Mouse (Mus musculus) hindbrain, embryonic 11.5 days (tissue): ENCODE measurements around the gene Ptdss2. TPM values are rescaled to one million over a fixed set of nuclear protein-coding genes. Genes with fewer than 3 reads are reported as not detected.

Source experiments
- ATAC-seq: fragments of 200-750 bp; cut with Nextera tagmentation; 2 replicates; pipeline ENCODE4 v1.8.0; 2017; ENCODE audit warnings: mild to moderate bottlenecking, moderate TSS enrichment, moderate library complexity; ENCODE audit not compliant: low FRiP score
- DNase-seq: peaks from one replicate; pipeline ENCODE4 v3.0.0-alpha.2; 2015; ENCODE audit warnings: low spot score
- H3K27ac ChIP-seq: fragments of 300-500 bp; sonication (generic); 2 replicates; pipeline ENCODE4 v1.5.1; 2014; ENCODE audit warnings: mild to moderate bottlenecking, low read depth, low read length
- H3K27me3 ChIP-seq: fragments of 300-500 bp; sonication (generic); 2 replicates; pipeline ENCODE4 v1.6.1; 2014; ENCODE audit warnings: mild to moderate bottlenecking, low read length, moderate library complexity, mixed read lengths; ENCODE audit not compliant: control insufficient read depth, insufficient read depth
- H3K36me3 ChIP-seq: fragments of 300-500 bp; sonication (generic); 2 replicates; pipeline ENCODE4 v1.6.1; 2014; ENCODE audit warnings: mild to moderate bottlenecking, low read length, moderate library complexity, mixed read lengths; ENCODE audit not compliant: control insufficient read depth, insufficient read depth
- H3K4me1 ChIP-seq: fragments of 300-500 bp; sonication (generic); replicated peaks from 2 replicates; pipeline ENCODE4 v1.6.1; 2014; ENCODE audit warnings: low read length, mixed read lengths; ENCODE audit not compliant: control insufficient read depth, insufficient read depth
- H3K4me2 ChIP-seq: fragments of 300-500 bp; sonication (generic); replicated peaks from 2 replicates; pipeline ENCODE4 v1.6.1; 2014; ENCODE audit warnings: mild to moderate bottlenecking, low read depth, low read length
- H3K4me3 ChIP-seq: fragments of 300-500 bp; sonication (generic); 2 replicates; pipeline ENCODE4 v1.5.1; 2014; ENCODE audit warnings: low read depth, low read length
- H3K9ac ChIP-seq: fragments of 300-500 bp; sonication (generic); 2 replicates; pipeline ENCODE4 v1.6.1; 2014; ENCODE audit warnings: low read depth, low read length
- H3K9me3 ChIP-seq: fragments of 300-500 bp; sonication (generic); 2 replicates; pipeline ENCODE4 v1.6.1; 2016; ENCODE audit warnings: low read length; ENCODE audit not compliant: control insufficient read depth
- WGBS: fragments of 180-500 bp; shearing (Covaris S2); extraction: QIAGEN DNeasy Blood & Tissue Kit; methylation state at CpG from one replicate; pipeline ENCODE4 v1.1.7; 2014; 5-methylcytosine and 5-hydroxymethylcytosine counted together
- polyA plus RNA-seq: library from polyadenylated mRNA; unstranded; fragments of >200 nt; fragmentation: Nextera tagmentation; extraction: Ambion mirVana; gene quantifications from 2 replicates; pipeline ENCODE4 v1.2.1, GENCODE M21; 2014

Ptdss2 gene
- polyA plus RNA-seq, 1 experiment from 2014 or later = 65.2 TPM

- Histone ChIP-seq H3K9ac (no peak overlapping the region), H3K36me3 (no peaks in the 10 kb centered on the region), H3K4me3 (no peak overlapping the region), H3K4me1 (no peaks in the 10 kb centered on the region), H3K27ac (no peak overlapping the region), H3K27me3 (no peaks in the 10 kb centered on the region), H3K9me3 (no peaks in the 10 kb centered on the region), H3K4me2 (no peak overlapping the region)
- WGBS = 77% methylated on average over 3 of the region's 3 CpGs
- DNase-seq = no peak
- no peak for ATAC-seq
These were observed 82.4 kb downstream of the Ptdss2 start for GRCm38 (mm10) chr7:141204546-141204945.

DNA sequence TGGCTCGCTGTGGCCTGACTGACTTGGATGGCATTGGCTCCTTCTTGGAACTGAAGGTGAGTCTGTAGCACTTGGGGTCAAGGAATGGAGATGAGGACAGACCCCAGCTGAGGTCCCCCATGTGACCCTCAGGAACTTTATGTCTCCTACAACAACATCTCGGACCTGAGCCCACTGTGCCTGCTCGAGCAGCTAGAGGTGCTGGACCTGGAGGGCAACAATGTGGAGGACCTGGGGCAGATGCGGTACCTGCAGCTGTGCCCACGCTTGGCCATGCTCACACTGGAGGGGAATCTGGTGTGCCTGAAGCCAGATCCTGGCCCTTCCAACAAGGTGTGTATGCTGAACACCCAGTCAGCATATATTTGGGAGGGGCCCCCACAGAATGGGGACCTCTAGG, 83.3 kb downstream of the Ptdss2 start:
- no peak for ATAC-seq
- H3K27ac ChIP-seq = no peak overlapping the region
- WGBS = 93% methylated on average over 5 of the region's 5 CpGs

GRCm38 (mm10) chr7:141206182-141206937, 84.2 kb downstream of the Ptdss2 start:
- ATAC-seq (no peak), DNase-seq (no peak)
- no peak overlapping the region for H3K9ac ChIP-seq
- H3K4me2 ChIP-seq = no peak overlapping the region
- no peaks in the 10 kb centered on the region for H3K9me3 ChIP-seq
- no peak overlapping the region for H3K4me3 ChIP-seq
- H3K4me1 ChIP-seq = no peaks in the 10 kb centered on the region
- H3K27ac ChIP-seq = no peak overlapping the region
- 90% methylated on average over 18 of the region's 18 CpGs for WGBS
- H3K27me3 ChIP-seq = no peaks in the 10 kb centered on the region
- no peaks in the 10 kb centered on the region for H3K36me3 ChIP-seq

More for the DNA sequence above, 83.3 kb downstream of the Ptdss2 start:
- no peaks in the 10 kb centered on the region for H3K4me1 ChIP-seq
- no peaks in the 10 kb centered on the region for H3K36me3 ChIP-seq
- H3K4me2 ChIP-seq = no peak overlapping the region
- no peak overlapping the region for H3K9ac ChIP-seq
- H3K9me3 ChIP-seq = no peaks in the 10 kb centered on the region
- no peaks in the 10 kb centered on the region for H3K27me3 ChIP-seq
- no peak for DNase-seq
- no peak overlapping the region for H3K4me3 ChIP-seq

Other genes starting within 250 kb of the Ptdss2 start
- 182 and 243 TPM in 2 replicates for gene Psmd13, start 240.4 kb upstream of the Ptdss2 start, polyA plus RNA-seq
- gene Sirt3, start 240.1 kb upstream of the Ptdss2 start, polyA plus RNA-seq = 21.6 and 23.3 TPM in 2 replicates
- gene Cox8b, start 221.9 kb upstream of the Ptdss2 start, polyA plus RNA-seq = 0.86 TPM in 1 of 2 replicates, not detected in the other
- 0.06 and 0.17 TPM in 2 replicates for gene Nlrp6, start 201.5 kb upstream of the Ptdss2 start, polyA plus RNA-seq
- 9.7 and 10.6 TPM in 2 replicates for gene Pgghg, start 181.0 kb upstream of the Ptdss2 start, polyA plus RNA-seq
- gene Ifitm5, start 172.1 kb upstream of the Ptdss2 start, polyA plus RNA-seq = 0.27 and 0.54 TPM in 2 replicates
- gene Gm45717, start 166.4 kb upstream of the Ptdss2 start, polyA plus RNA-seq = not detected in 2 replicates
- 290 and 308 TPM in 2 replicates for gene Ifitm2, start 166.4 kb upstream of the Ptdss2 start, polyA plus RNA-seq
- 6.9 and 7.8 TPM in 2 replicates for gene Ifitm1, start 155.2 kb upstream of the Ptdss2 start, polyA plus RNA-seq
- 18.6 and 20.6 TPM in 2 replicates for gene Ifitm3, start 111.6 kb upstream of the Ptdss2 start, polyA plus RNA-seq
- gene Ifitm6, start 104.5 kb upstream of the Ptdss2 start, polyA plus RNA-seq = 0.24 TPM in 1 of 2 replicates, not detected in the other
- not detected in 2 replicates for gene Gm17387, start 93.3 kb upstream of the Ptdss2 start, polyA plus RNA-seq
- gene B4galnt4, start 61.3 kb upstream of the Ptdss2 start, polyA plus RNA-seq = 15.1 and 18.1 TPM in 2 replicates
- gene Pkp3, start 44.2 kb upstream of the Ptdss2 start, polyA plus RNA-seq = 2.0 and 2.6 TPM in 2 replicates
- 1.0 and 2.1 TPM in 2 replicates for gene Sigirr, start 21.8 kb upstream of the Ptdss2 start, polyA plus RNA-seq
- 0.48 and 0.70 TPM in 2 replicates for gene Ano9, start 4.6 kb upstream of the Ptdss2 start, polyA plus RNA-seq
- gene Rnh1, start 50.5 kb downstream of the Ptdss2 start, polyA plus RNA-seq = 59.6 and 64.4 TPM in 2 replicates
- 98.0 and 99.6 TPM in 2 replicates for gene Hras, start 71.6 kb downstream of the Ptdss2 start, polyA plus RNA-seq
- gene Lrrc56, start 71.8 kb downstream of the Ptdss2 start, polyA plus RNA-seq = 6.2 and 7.8 TPM in 2 replicates
- gene Lmntd2, start 91.7 kb downstream of the Ptdss2 start, polyA plus RNA-seq = 2.3 and 3.3 TPM in 2 replicates
- gene Rassf7, start 93.5 kb downstream of the Ptdss2 start, polyA plus RNA-seq = 36.4 and 37.8 TPM in 2 replicates
- 67.1 and 78.6 TPM in 2 replicates for gene Phrf1, start 106.4 kb downstream of the Ptdss2 start, polyA plus RNA-seq
- 0.77 and 1.1 TPM in 2 replicates for gene Irf7, start 144.1 kb downstream of the Ptdss2 start, polyA plus RNA-seq
- not detected in 2 replicates for gene Cdhr5, start 154.4 kb downstream of the Ptdss2 start, polyA plus RNA-seq
- 4.8 and 5.1 TPM in 2 replicates for gene Sct, start 156.8 kb downstream of the Ptdss2 start, polyA plus RNA-seq
- 0.25 and 0.33 TPM in 2 replicates for gene Drd4, start 169.6 kb downstream of the Ptdss2 start, polyA plus RNA-seq
- gene Deaf1, start 205.3 kb downstream of the Ptdss2 start, polyA plus RNA-seq = 70.0 and 75.9 TPM in 2 replicates
- 29.7 and 31.9 TPM in 2 replicates for gene Tmem80, start 205.4 kb downstream of the Ptdss2 start, polyA plus RNA-seq
- 2.1 and 2.6 TPM in 2 replicates for gene Eps8l2, start 216.5 kb downstream of the Ptdss2 start, polyA plus RNA-seq